Mouse (Mus musculus) cerebellum, postnatal 25 days (tissue): Measurements from ENCODE around the gene Slc22a17.
"Not testable (repeated sequence)": the region's sequence is repeated elsewhere in the genome, so short reads cannot be mapped to it uniquely, and the experiment has no call there.

Experiments used
- DNase-seq, 2 experiments: peaks; one replicate each; pipeline ENCODE4 v3.0.0; 2021; ENCODE audit warnings: mixed read lengths in 2 of 2

Slc22a17 gene

DNA sequence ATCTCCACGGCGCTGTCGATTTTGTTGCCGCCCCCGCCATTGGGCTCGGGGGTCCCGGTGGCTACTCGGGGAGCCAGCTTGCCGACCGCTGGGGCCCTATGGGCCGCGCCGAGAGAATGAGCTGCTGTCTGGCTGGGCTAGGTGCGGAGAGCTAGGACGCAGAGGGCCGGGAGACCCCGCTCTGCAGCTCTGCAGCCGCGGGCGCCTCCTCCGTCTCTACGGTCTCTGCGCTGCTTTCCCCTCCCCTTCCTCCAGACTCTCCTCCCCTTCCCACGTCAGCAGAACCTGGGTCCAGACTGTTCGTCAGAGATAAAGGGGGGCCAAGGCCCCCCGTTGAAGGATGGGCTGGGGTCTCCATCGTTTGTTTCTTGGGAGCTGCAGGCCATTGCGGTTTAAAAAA lies at the start of gene Slc22a17:
Gene Slc22a17 (minus strand): TSS at position 247 of the 400 bp plus-strand sequence.
- peak; percentile 84 to 88 for DNase-seq

DNA sequence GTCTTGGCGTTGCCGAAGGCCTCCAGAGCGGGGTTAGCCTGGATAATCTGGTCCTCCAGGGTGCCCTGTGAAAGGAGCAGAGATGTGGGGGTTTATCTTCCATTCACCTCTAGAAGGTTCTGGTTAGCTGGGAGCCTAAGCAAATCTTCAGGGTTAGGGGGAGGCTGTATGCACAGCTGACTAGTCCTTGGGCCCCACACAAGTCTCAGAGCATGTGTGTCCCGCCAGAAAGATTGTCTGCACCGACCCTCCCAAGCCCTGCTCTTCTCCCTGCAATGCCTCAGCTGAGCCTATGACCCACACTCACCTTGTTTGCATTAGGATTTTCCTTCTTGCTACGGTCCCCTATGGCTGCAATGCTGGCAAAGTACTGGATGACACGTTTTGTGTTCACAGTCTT lies 49.8 kb upstream of the Slc22a17 start:
- no peak for DNase-seq

DNA sequence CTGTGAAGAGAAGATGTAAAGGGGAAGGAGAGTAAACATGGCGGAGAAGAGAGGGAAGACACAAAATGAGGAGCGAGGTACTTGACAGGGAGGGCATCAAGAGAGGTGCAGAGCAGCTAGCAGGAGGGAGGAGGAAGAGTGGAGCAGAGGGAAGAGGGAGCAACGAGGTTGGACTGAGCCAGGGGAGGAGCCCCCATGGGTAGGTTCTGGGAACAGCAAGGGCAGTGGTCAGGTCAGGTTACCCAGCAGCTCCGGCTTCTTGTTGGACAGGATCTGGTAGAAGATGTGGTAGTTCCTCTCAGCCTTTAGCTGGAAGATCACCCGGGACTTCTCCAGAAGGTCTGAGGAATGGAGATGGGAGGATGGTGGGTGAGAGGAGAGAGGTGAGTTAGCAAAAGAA lies 48.6 kb upstream of the Slc22a17 start:
- DNase-seq: no peak

DNA sequence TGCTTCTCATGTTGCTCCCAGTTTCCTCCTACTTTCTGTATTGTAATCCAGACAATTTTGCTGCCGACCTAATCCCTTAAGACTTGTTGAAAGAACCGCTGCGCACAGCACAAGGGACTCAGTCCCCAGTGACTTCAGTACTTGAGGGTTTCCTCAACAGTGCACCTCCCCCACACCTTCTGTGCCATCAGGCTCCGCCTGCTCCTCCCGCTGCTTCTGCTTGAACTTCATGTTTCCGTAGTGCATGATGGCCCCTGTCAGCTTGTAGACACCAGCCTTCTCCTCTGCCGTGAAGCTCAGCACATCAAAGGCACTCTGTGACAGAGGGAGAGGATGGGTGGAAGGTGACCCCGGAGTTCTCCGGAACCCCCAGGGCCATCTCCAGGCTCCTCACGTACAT lies 47.8 kb upstream of the Slc22a17 start:
- no peak for DNase-seq

DNA sequence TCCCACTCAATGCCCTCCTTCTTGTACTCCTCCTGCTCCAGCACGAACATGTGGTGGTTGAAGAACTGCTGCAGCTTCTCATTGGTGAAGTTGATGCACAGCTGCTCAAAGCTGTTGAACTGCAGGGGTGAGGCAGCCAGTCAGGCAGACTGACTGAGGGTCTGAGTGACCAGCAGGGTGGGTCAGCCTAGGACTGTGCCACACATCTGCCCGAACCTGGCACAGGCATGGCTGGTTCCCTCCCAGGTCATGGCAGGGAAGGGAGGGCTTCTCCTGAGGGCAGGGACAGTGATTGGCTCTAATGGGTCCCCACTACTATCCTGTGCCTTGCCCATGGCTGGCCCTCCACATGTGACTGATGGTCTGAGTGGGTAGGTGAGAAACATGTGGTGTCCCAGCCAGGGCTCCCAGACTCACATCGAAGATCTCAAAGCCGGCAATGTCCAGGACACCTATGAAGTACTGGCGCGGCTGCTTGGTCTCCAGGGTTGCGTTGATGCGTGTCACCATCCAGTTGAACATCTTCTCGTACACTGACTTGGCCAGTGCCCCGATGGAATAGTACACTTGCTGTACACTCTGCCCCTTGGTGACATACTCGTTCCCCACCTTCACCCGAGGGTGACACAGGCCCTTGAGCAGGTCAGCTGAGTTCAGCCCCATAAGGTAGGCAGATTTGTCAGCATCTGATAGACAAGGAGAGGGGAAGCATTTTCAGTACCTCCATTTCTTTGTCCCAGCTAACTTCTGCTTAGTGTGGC lies 47.1 kb upstream of the Slc22a17 start:
- DNase-seq: not testable (repeated sequence)

DNA sequence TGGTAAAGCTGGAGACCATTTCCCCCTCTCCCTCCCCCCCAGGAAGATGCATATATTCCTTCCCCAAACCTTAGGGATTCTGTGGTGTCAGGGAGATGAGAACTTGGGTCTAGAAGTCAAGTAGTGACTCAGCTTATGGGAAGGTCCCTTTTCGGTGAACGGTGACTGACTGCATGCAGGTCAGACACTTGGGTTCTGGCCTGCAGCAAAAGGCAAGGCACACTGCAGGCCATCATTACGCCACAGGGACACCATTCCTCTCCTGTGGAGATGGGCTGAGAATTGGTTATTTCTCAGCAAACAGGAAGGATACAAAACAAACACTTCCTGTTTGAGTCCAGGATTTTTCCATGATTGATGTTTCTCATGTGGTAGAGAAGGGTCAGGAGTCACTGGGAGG lies 46.3 kb upstream of the Slc22a17 start:
- no peak for DNase-seq

DNA sequence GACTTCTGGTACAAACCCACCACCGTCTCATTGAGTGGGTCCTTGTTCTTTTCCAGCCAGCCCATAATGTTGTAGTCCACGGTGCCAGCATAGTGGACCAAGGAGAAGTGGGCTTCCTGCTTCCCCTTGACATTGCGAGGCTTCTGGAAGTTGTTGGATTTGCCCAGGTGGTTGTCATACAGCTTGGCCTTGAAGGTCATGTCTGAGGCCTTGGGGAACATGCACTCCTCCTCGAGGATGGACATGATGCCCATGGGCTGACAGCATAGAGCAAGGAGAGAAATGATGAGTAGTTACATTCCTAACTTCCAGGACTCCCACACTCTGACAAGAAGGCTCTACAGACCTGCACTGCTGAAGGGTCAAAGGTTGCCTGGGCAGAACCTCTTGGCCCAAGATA lies 45.6 kb upstream of the Slc22a17 start:
- DNase-seq: no peak

DNA sequence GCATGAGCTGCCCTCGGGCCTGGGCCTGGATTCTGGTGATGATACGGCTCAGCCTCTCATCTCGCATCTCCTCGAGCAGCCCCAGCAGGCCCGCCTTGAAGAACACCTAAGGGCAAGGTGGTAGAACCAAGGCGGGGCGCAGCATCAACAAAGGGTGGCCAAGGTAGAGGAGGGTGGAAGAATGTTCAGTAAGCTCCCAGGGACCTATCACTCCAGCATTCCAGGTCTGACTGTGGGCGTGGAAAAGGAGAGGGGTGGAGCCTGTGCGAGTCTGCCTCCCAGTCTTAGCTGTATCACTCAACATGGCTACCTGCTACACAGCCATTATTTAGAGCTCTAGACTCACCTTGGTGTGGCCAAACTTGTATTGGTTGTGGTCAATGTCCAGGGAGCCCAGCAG lies 43.6 kb upstream of the Slc22a17 start:
- DNase-seq: no peak

DNA sequence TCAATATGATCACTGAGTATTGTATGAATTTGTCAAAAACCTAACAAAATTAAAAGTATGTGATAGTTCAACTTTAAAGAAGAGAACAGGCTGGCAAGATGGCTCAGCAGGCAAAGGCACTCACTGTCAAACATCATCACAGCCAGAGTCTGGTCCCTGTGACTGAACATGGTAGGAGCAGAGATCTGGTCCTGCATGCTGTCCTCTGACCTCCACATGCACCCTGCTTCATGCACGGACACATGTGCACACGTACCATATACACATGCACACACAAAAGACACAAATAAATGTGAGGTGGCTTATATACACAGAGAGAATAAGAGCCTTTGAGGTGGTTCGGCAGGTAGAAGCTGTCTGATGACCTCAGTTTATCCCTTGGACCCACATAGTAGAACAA lies 42.5 kb upstream of the Slc22a17 start:
- DNase-seq: no peak

DNA sequence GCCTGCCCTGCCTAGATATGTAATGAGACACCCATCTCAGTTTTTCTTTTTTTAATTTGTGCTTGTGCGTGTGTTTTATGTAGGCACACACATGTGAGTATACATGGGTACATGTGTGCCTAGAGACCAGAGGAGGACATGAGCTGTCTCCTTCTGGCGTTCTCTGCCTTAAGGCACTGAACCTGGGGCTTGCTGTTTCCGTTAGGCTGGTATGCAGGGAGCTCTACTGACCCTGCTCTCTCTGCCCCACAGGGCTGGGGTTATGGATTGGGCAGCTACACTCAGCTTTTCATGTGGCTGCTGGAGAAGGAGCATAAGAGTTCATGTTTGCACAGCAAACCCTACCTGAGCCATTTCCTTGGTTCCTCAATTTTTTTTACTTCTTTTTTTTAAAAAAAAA lies 41.5 kb upstream of the Slc22a17 start:
- no peak for DNase-seq

DNA sequence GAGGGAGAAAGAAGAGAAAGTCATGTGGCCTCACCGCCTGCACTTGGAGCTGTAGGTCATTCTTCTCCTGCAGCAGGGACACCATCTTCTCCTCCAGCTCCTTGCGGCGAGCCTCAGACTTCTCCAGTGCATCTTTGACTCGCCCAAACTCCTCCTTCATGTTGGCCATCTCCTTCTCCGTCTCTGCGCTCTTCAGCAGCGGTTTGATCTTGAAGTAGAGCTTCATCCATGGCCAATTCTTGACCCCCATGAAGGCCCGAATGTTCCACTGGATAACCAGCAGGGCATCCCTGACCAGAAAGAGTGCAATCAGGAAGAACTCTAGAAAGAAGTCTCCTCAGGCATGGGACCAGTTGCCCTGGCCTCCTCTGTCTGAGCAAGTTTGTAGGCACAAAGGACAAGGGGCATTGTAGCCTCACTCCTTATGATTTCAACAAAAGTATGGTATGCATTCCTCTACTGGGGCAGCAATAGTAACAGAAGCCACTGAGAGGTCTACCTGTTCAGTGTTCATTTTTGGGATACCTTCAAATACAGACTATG lies 40.8 kb upstream of the Slc22a17 start:
- DNase-seq: no peak

DNA sequence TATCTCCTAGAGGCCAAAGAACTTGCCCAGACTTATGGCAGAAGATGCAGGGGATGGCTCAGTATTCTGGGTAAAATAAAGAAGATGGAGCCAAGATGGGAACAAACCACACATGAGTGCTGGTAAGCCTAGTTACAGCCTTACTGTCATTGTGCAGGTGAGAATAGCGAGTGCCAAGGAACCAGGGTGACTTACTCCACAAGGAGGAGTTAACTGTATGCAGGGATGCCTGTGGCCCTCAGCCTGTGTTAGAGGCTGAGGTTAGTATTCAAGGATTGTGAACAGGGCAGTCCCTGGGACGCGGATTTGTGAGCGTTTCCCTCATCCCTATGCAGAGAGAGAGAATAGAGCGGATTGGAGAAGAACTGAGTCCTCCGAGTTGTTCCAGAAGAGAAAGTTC lies 38.7 kb upstream of the Slc22a17 start:
- no peak for DNase-seq

DNA sequence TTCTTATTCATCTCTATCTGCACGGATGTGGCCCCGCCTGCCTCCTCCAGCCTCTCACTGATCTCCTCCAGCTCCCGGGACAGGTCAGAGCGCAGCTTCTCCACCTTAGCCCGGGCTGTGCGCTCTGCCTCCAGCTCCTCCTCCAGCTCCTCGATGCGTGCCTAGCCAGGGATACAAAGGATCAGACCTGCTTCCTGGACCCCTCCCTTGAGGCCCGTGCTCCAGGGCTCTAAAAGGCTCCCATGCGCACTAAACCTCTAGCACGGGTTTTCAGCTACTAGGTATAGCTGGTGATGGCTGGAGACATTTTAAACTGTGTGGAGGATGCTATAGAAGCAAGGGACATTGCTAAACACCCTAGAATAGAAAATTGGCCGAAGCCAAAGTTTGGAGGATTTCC lies 37.6 kb upstream of the Slc22a17 start:
- DNase-seq: no peak

DNA sequence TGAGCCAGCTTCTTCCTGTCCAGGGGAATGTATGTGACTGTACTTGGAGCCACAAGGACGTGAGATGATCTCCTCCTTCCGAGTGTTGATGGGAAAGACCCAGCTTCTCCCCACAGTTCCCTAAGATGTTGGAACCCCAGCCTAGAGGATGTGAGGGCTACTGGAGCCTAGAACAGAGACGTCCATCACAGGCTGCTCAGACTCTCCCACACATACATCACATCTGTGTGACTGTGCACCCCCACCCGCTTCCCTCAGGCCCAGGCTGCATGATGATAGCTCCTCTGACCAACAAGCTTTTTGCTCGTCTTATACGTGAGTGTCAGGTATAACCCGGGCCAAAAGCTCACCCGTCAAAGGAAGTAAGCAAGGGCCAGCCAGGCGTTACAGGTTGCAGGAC lies 35.8 kb upstream of the Slc22a17 start:
- DNase-seq: no peak

DNA sequence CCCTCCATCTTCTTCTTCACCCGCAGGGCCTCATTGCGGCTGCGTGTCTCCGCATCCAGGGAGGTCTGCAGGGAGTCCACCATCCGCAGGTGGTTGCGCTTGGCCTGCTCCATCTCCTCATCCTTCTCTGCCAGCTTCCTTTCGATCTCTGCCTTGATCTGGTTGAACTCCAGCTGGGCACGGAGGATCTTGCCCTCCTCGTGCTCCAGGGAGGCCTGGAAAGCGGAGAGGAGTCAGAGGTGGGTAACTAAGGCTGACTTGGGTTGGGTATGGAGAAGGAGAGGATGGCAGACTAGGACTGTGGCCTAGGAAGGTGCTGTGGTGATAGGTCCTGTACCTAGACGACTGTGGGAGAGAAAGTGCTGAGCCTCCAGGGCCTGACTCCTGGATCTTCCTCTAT lies 34.1 kb upstream of the Slc22a17 start:
- DNase-seq: not testable (repeated sequence)

DNA sequence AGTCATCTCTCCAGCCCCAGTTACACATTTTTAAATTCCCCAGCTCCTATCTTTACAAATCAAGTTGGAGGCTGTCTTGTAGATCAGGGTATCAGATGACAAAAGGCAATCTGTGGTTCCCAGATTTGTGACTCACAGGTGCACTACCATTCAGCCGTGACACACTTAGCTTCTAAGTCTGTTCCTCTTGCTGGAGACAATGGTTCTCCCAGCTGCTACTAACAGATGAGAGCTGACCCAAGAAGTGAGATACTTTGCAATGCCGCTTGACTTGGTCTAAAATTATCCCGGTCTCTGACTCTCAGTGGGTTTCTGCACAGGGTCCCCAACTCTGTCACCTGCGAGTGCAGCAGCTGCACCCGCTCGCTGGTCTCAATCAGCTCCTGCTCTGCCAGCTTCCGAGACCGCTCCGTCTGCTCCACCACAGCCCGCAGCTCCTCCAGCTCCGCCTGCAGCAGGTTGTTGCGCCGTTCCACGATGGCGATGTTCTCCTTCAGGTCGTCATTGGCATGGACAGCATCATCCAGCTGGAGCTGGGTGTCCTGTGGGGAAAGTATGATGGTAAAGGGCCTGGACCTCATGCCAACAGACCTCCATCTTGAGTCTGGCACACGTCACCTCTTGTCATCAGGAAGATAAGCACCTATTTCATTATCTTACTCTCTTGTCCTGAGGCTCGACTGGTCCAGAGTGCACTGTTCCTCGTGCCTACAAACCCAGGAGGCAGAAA lies 33.2 kb upstream of the Slc22a17 start:
- no peak for DNase-seq

DNA sequence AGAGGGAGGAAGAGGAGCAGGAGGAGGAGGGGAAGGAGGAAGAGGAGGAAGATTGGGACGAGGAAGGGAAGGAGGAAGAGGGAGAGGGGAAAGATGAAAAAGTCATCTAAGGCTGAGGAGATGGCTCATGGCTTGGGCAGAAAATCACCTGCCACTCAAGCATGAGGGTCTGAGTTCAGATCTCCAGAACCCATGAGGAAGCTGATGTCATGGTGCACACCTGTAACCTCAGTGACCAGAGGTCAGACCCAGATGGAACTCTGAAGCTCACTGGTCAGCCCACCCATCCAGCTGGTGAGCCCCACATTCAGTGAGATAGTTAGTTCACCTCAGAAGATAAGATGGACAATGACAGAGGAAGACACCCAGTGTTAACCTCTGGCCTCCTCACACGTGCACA lies 32.0 kb upstream of the Slc22a17 start:
- DNase-seq: no peak

DNA sequence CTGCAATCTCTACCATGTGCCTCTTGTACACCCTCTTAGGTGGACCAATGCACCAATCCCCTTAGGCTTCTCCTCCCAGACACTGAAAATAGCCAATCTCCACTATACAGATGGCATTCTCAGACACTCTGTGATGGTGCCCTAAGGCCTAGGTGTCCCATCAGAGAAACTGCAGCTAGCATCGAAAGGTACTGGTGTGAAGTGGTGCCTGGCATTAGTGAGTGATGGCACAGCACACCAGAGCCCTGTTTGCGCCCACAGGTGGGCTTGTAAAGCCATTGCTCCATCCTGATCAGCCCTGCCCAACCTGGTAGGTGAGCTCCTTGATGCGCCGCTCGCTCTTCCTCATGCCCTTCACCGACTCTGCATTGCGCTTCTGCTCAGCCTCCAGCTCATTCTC lies 31.0 kb upstream of the Slc22a17 start:
- DNase-seq: no peak

DNA sequence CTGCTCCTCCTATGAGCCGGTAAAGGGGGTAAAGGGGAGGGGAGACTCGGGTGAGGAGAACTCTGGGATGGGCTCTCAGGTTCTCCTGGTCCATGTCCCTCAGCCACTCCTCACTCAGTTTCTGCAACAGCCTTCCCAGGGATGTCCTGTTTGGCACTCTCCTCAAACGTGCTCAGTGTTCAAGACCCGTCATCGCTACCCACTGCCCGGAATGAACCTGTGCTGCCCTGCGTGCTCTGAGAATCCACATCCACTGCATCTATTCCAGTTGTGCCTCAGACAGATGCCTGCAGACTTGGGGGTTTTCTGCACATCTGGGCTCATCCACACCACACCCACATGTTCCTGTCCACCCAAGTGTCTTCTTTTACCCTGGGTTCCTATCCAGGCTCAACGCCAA lies 29.5 kb upstream of the Slc22a17 start:
- no peak for DNase-seq

DNA sequence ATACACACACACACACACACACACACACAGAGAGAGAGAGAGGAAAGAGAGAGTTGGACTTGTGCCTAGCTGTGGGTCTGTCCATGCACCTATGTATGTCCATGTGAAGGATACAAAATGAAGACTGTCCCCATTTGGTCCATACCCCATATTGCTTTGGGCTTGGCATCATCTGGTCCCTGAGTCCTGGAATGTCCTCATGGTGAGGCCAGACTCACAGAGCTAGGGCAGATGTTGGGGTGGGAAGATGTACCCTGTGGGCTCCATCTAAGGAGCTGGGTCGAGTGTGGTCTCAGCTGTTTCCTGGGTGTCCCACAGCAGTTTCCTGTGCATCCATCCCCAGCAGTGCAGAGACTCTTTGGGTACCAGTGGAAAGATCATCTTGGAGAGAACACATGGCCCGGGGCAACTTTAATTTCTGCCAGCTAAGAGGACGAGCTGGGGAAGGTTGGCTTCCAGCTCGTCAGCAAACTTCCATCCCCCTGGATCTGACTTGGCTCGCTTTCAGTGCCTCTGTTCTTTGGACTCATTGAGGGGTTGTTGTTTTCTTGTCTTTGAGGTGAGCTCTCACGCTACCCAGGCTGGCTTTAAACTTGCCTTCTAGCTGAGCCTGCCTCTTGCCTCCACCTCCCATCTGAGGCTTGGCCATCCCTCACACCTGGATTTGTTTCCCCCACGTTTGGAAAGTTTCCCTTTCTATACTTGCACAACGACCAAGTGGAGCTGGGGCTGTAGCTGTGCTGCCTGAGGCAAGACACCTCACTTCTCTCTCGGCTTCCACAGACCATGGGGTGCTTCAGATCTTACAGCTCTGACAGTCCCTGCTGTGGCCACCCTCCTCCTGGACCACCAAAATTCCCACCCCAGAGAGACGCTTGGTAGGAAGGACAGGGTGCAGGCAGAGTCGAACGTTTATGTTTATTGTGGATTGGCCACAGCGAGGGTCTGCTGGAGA lies 28.4 kb upstream of the Slc22a17 start:
- DNase-seq: no peak

DNA sequence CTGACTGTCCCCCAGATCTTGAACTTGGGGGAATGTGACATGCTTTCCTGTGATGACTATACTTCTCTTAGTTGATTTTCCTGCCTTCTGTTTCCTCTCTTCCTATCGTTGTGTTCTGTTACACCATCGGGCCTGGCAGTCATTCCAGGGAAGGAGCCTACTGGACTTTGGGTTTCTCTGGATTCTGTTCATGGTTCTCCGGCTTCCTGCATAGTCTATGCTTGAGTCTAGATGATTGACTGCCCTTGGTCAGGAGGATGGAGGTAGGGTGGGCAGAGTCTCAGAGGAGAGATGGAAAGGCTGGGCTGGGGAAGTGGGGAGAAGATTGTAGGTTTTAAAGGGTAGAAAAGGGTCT lies 27.2 kb upstream of the Slc22a17 start:
- no peak for DNase-seq

DNA sequence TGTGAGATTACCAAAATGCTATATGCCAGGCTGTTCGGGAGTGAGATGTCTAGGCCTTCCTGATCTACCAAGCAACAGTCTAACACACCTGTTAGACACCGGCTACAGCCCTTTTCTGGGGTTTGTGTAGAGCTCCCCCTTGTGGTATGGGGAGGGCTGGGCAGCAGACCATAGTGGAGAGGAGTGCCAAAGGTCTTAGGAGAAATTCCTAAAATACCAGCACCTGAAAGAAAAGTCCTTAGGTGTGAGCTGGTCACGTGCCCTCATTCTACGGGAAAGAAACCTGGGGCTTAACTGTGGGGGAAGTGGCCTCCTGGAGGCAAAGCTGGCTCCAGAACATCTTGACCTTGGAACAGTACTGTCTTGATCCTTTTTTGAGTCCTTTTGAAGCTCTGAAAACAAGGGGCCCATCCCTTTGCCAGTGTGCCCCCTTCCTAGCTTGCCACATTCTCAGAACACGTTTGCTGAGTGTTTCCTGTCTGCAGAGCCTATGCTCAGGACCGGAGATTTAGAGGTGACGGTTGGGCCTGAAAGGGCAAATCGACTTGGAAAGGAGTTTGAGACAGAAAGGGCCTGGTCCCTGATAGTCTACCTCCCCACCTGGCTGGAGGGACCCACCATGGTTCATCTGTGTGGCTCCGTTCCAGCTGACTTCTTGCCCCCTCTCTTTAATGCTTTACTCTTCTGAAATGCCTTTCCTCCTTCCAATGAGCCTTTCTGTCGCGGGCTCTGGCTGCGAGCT lies 26.7 kb upstream of the Slc22a17 start:
- DNase-seq: peak; percentile 62 to 75
